Mouse (Mus musculus) liver, postnatal 0 days (tissue): Measurements from ENCODE around the gene Gm4792.

Experiments
- CTCF ChIP-seq: sonication (generic); IDR thresholded peaks from 2 replicates; pipeline ENCODE4 v1.5.1; 2016; ENCODE audit warnings: antibody characterized with exemption, low read depth
- EP300 ChIP-seq: IDR thresholded peaks from 2 replicates; pipeline ENCODE4 v1.6.1; 2016; ENCODE audit warnings: antibody characterized with exemption, low read depth, mild to moderate bottlenecking

DNA sequence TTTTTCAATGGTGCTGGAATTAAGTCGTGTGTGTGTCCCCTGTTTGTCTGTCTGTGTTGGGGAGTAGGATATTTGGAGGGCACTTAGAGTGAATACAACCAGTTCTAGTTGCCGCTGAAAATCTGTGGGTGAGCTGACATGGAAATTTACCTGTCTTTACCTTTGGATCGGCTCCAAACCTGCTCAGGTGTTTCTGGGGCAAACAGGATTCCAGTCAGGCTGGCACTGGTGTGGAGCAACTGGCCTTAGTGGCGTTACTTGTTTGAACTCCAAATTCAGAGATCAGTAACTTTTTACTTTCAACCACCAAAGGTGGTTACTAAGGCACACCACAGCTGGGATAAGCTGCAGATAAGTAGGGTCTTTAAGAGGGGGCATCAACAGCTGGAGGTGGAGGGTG, 14.6 kb upstream of the Gm4792 start:
- no peak for TF ChIP-seq CTCF
- no peak for TF ChIP-seq EP300
